Mouse (Mus musculus): Measurements from ENCODE around the gene Cdipt. TPM values are rescaled to one million over a fixed set of nuclear protein-coding genes. Genes with fewer than 3 reads are reported as not detected.

Gene Cdipt
- total and polyA plus RNA-seq, 3 experiments = 98.4 to 151 TPM; not detected in 1

GRCm38 (mm10) chr7:127014993-127015392, 39.3 kb downstream of the Cdipt start:
- Histone ChIP-seq H3K9me3 (replicated peaks; ENCODE audit: insufficient read depth, low read length) (no peaks in the 10 kb centered on the region), H3K4me3 (ENCODE audit: control insufficient read depth in 1 of 2, insufficient read depth in 1 of 2, low read depth in 2 of 2, low read length in 2 of 2) (no peak overlapping the region), H3K36me3 (ENCODE audit: control insufficient read depth in 1 of 2, insufficient read depth in 2 of 2, low read length in 2 of 2) (peaks cover 0 to 16% of the 10 kb centered on the region in 2 experiments; a peak in 2 of 4 replicates), H3K9ac (ENCODE audit: control insufficient read depth, low read depth, low read length, poor library complexity, severe bottlenecking) (no peak overlapping the region; the same call in 1 of the 2 replicates), H3K79me2 (ENCODE audit: control insufficient read depth, insufficient read depth, low read length, poor library complexity) (peaks cover 36% of the 10 kb centered on the region), H3K27me3 (ENCODE audit: control insufficient read depth in 1 of 2, insufficient read depth in 2 of 2, low read length in 2 of 2) (no peaks in the 10 kb centered on the region), H3K4me1 (ENCODE audit: control insufficient read depth in 1 of 2, insufficient read depth in 2 of 2, low read length in 2 of 2) (peaks cover 0 to 15% of the 10 kb centered on the region in 2 experiments; a peak in 3 of 4 replicates), H3K27ac (ENCODE audit: control insufficient read depth, low read depth, low read length) (no peak overlapping the region)
- TF ChIP-seq MEF2A (IDR thresholded peaks at IDR 0.05; ENCODE audit: extremely low read depth, insufficient replicate concordance, low read depth, low read length, poor library complexity, severe bottlenecking) = no peak
- no peak for DNase-seq (ENCODE audit: low read depth, low spot score)

- H3K9me3 ChIP-seq (replicated peaks; ENCODE audit: insufficient read depth, low read length) = no peaks in the 10 kb centered on the region
- peak overlapping the region; percentile 68 to 99 for H3K4me3 ChIP-seq (ENCODE audit: control insufficient read depth in 1 of 2, insufficient read depth in 1 of 2, low read depth in 2 of 2, low read length in 2 of 2)
- TF ChIP-seq POLR2AphosphoS2 (IDR thresholded peaks at IDR 0.05; ENCODE audit: low read length) (no peak), MAZ (IDR thresholded peaks at IDR 0.05; ENCODE audit: low read depth, low read length) (no peak), MYC (IDR thresholded peaks at IDR 0.05; ENCODE audit: low read depth, low read length) (0 out of 2 replicates have a peak, but pooled peaks have one; percentile 42), TBP (IDR thresholded peaks at IDR 0.05; ENCODE audit: low read depth, low read length) (peak; percentile 52), KAT2A (conservative IDR thresholded peaks at IDR 0.05; ENCODE audit: low read depth, low read length) (no peak), ELF1 (IDR thresholded peaks at IDR 0.05; ENCODE audit: low read depth, low read length) (no peak)
- DNase-seq (ENCODE audit: low read depth, low spot score) = peak; percentile 67
- H3K36me3 ChIP-seq (ENCODE audit: control insufficient read depth in 1 of 2, insufficient read depth in 2 of 2, low read length in 2 of 2) = peaks cover 0 to 10% of the 10 kb centered on the region in 2 experiments; a peak in 2 of 4 replicates
- peaks cover 0 to 12% of the 10 kb centered on the region in 2 experiments; a peak in 3 of 4 replicates for H3K4me1 ChIP-seq (ENCODE audit: control insufficient read depth in 1 of 2, insufficient read depth in 2 of 2, low read length in 2 of 2)
- H3K27ac ChIP-seq (ENCODE audit: control insufficient read depth, low read depth, low read length) = peak overlapping the region; percentile 96
- peak overlapping the region; percentile 99 for H3K9ac ChIP-seq (ENCODE audit: control insufficient read depth, low read depth, low read length, poor library complexity, severe bottlenecking)
- H3K27me3 ChIP-seq (ENCODE audit: control insufficient read depth in 1 of 2, insufficient read depth in 2 of 2, low read length in 2 of 2) = no peaks in the 10 kb centered on the region
- peaks cover 36% of the 10 kb centered on the region for H3K79me2 ChIP-seq (ENCODE audit: control insufficient read depth, insufficient read depth, low read length, poor library complexity)
Measured at GRCm38 (mm10) chr7:127016081-127016480, 40.4 kb downstream of the Cdipt start.

DNA sequence TGATC, 40.6 kb downstream of the Cdipt start, which contains the start of gene Pagr1b:
Gene Pagr1b (minus strand): TSS at position 4 of the 5 bp plus-strand sequence.
- Histone ChIP-seq H3K27me3 (ENCODE audit: control insufficient read depth in 1 of 2, insufficient read depth in 2 of 2, low read length in 2 of 2) (no peaks in the 10 kb centered on the region), H3K36me3 (ENCODE audit: control insufficient read depth in 1 of 2, insufficient read depth in 2 of 2, low read length in 2 of 2) (peaks cover 0 to 10% of the 10 kb centered on the region in 2 experiments; a peak in 2 of 4 replicates), H3K27ac (ENCODE audit: control insufficient read depth, low read depth, low read length) (peak within 1 kb of the TSS; percentile 96), H3K4me3 (ENCODE audit: control insufficient read depth in 1 of 2, insufficient read depth in 1 of 2, low read depth in 2 of 2, low read length in 2 of 2) (peak within 1 kb of the TSS; percentile 68 to 99), H3K79me2 (ENCODE audit: control insufficient read depth, insufficient read depth, low read length, poor library complexity) (peaks cover 36% of the 10 kb centered on the region), H3K4me1 (ENCODE audit: control insufficient read depth in 1 of 2, insufficient read depth in 2 of 2, low read length in 2 of 2) (peaks cover 0 to 10% of the 10 kb centered on the region in 2 experiments; a peak in 3 of 4 replicates), H3K9me3 (replicated peaks; ENCODE audit: insufficient read depth, low read length) (no peaks in the 10 kb centered on the region), H3K9ac (ENCODE audit: control insufficient read depth, low read depth, low read length, poor library complexity, severe bottlenecking) (peak within 1 kb of the TSS; percentile 99)
- no peak for TF ChIP-seq ZNF384 (IDR thresholded peaks at IDR 0.05; ENCODE audit: low read depth, low read length)
- no peak for TF ChIP-seq EP300 (IDR thresholded peaks at IDR 0.05; ENCODE audit: low read depth in 1 of 2, low read length in 2 of 2)
- TF ChIP-seq CHD2 (IDR thresholded peaks at IDR 0.05; ENCODE audit: low read length) = no peak
- no peak for TF ChIP-seq USF1 (IDR thresholded peaks at IDR 0.05; ENCODE audit: low read depth, low read length)
- TF ChIP-seq BHLHE40 (IDR thresholded peaks at IDR 0.05; ENCODE audit: borderline replicate concordance, low read depth, low read length) = no peak
- TF ChIP-seq POLR2AphosphoS2 (IDR thresholded peaks at IDR 0.05; ENCODE audit: low read length) = no peak
- TF ChIP-seq ZC3H11A (IDR thresholded peaks at IDR 0.05; ENCODE audit: low read depth, low read length) = no peak
- no peak for TF ChIP-seq MYB (IDR thresholded peaks at IDR 0.05; ENCODE audit: low read depth, low read length)
- DNase-seq (ENCODE audit: low read depth, low spot score) = no peak
